Mouse (Mus musculus): ENCODE data around the gene Orm2.

GRCm38 (mm10) chr4:63405683-63406082 is 43.4 kb downstream of the Orm2 start:
- TF ChIP-seq CTCF (IDR thresholded peaks at IDR 0.05; ENCODE audit: low read depth) (no peak), EP300 (IDR thresholded peaks at IDR 0.05; ENCODE audit: low read depth) (no peak)

All from liver, postnatal 0 days (tissue).